Mouse (Mus musculus) hematopoietic stem cell, adult 5-6 weeks (primary cell): ENCODE measurements around the gene Gm3159. TPM values are rescaled to one million over a fixed set of nuclear protein-coding genes. Genes with fewer than 3 reads are reported as not detected.
"Not testable (repeated sequence)": the region's sequence is repeated elsewhere in the genome, so short reads cannot be mapped to it uniquely, and the experiment has no call there.

Experiments used
- ATAC-seq, 2 experiments: fragments of 125-278 bp in 1 of 2; replicated peaks in 1 of 2; 2 replicates each; pipeline ENCODE4 v1.8.0; 2016 to 2017; ENCODE audit warnings: inconsistent platforms in 2 of 2, mild to moderate bottlenecking in 2 of 2, moderate number of reproducible peaks in 2 of 2, low read depth in 1 of 2, moderate TSS enrichment in 1 of 2; ENCODE audit not compliant: low FRiP score in 2 of 2, poor library complexity in 2 of 2, severe bottlenecking in 2 of 2, insufficient read depth in 1 of 2, low TSS enrichment in 1 of 2
- total RNA-seq: library from RNA; stranded (forward); fragments of 172-1452, 232-1000 nt; gene quantifications from 2 replicates; pipeline ENCODE4 v1.2.3, GENCODE M21; 2017

Gene Gm3159
- not detected in 2 replicates for total RNA-seq

DNA sequence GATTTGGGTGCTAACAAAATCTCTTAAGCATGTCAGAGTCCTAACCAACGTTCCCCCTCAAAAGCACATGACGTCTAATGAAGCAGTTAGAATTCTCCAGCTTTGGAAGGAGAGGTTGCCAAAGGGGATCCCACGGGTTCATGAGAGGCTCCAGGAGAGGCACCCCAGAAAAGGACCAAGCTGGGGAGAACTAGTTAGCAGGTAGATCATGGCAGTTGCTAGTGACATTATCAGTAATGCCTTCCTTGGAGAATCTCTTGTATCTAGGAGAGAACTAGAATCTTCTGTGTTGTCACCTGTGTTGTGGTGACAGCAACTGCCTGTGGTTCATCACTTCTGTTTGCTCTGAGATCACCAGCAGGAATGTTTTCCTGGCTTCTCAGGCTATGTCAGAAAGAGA is at the start of gene Gm3159:
TSS of gene Gm3159 (plus strand) at position 301 of the 400 bp plus-strand sequence.
- ATAC-seq: not testable (repeated sequence)

DNA sequence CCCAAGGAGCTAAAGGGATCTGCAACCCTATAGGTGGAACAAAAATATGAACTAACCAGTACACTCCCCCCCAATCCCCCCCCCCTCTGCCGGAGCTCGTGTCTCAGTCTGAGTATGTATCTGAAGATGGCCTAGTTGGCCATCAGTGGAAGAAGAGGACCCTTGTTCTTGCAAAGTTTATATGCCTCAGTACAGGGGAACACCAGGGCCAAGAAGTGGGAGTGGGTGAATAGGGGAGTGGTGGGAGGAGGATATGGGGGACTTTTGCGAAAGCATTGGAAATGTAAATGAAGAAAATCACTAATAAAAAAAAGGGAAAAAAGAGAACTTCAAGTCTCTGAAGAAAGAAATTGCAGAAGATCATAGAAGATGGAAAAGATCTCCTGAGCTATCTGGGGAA is 28.3 kb upstream of the Gm3159 start:
- not testable (repeated sequence) for ATAC-seq

GRCm38 (mm10) chr14:4369691-4370090 is 27.6 kb upstream of the Gm3159 start:
- ATAC-seq: not testable (repeated sequence)

GRCm38 (mm10) chr14:4377871-4378270 is 19.5 kb upstream of the Gm3159 start:
- not testable (repeated sequence) for ATAC-seq

- not testable (repeated sequence) for ATAC-seq
Measured at GRCm38 (mm10) chr14:4385606-4386005, 11.7 kb upstream of the Gm3159 start.

DNA sequence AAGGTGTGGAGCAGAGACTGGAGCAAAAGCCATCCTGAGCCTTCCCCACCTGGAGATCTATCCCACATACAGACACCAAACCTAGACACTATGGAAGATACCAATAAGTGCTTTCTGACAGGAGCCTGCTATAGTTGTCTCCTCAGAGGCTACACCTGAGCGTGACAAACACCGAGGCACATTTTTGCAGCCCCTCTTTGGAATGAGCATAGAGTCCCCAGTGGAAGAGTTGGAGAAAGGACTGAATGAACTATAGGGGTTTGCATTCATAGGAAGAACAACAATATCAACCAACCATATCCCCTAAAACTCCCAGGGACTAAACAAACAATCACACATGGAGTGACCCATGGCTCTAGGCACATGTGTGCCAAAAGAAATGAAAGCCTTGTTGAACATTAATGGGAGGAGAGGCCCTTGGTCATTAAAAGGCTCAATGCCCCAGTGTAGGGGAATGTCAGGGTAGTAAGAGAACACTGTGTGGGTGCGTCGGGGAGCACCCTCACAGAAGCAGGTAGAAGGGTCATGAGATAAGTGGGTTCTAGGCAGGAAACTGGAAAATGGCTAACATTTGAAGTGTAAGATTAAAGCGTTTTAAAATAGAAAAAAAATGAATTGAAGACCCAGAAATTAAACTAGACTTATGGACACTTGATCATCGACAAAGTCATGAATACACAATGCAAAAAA is 4.3 kb upstream of the Gm3159 start:
- not testable (repeated sequence) for ATAC-seq

DNA sequence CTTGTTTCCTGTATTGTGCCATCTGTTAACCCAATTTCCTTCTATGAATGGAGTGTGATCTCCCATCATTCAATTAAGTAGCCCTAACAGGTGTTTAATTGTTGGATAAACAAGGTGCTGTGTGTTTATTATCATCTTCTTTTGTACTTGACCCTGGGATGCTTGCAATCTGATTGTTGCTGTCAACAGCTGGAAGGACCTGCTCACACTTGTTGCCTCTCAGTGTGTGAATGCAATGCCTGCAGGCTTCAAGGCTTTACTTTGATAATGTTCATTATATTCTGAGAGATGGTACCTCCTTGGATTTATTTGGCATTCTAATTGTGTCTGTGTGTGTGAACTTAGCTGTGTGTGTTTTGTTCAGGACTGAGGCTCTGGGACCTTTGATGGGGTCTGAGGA is 1.3 kb downstream of the Gm3159 start:
- ATAC-seq: not testable (repeated sequence)

DNA sequence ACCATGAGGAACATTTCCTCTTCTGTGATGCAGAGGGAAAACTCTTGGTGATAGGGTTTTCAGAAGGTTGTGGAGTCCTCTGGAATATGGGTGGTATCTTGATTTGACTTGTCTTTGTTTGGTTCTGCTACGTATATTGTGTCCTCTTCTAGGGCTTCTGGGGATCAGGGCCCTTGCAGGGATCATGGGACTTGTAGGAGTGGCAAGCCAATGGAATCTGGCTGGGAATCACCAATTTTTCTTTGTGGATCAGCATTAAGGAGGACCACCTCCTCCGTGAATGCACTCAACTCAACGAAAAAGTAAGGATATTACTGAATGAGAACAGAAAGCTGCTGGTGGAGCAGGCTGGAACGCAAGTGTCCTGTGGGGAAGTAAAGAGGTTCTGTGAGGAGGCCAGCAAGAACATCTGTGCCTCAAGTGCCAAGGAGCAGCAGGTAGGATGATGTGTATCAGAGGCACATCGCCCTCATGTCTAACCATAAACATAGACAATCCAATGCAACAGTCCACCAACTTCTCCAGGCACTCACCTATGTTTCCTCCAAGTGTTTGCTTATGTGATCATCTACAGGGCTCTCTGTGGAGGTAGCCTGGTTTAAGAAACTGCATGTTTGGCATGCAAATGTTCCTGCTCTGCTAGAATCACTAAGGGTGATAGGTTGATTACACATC is 2.9 kb downstream of the Gm3159 start:
- ATAC-seq: not testable (repeated sequence)

- not testable (repeated sequence) for ATAC-seq
Measured at GRCm38 (mm10) chr14:4401245-4401644, 3.9 kb downstream of the Gm3159 start.

DNA sequence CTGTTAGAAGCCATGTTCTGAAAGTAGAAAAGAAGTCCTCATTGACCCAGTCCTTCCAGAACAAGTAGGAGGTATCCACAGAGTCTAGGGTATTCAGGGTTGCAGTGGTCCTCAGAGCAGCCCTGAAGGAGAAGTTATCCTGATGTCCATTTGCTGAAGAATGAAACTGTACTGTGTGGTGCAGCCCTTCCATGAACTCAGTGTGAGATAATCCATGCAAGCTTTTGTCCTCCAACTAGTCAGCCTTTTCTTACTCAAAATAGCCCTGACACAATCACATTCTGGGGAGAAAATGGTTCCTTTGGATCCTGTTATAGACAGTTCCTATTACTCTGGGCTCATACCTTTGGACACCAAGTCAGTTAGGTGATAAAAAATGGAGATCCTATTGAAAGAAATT is 6.5 kb downstream of the Gm3159 start:
- ATAC-seq: not testable (repeated sequence)

DNA sequence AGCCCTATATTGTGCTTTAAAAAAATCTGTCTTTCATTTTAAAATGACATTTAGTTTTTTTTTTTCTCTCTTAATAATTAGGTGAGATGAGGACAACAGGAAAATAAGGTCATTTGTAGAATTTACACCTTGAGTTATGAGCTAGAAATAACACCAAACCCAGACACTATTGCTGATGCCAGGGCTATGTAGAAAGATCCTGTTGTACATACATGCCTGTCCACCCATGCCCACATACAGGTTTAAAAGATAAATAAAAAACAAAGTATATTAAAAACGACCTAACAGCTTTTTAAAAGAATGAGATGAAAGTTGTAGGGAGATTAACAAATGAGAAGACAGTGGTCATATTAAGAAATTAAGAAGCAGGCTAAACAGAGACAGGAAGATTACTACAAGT is 12.6 kb downstream of the Gm3159 start:
- not testable (repeated sequence) for ATAC-seq

DNA sequence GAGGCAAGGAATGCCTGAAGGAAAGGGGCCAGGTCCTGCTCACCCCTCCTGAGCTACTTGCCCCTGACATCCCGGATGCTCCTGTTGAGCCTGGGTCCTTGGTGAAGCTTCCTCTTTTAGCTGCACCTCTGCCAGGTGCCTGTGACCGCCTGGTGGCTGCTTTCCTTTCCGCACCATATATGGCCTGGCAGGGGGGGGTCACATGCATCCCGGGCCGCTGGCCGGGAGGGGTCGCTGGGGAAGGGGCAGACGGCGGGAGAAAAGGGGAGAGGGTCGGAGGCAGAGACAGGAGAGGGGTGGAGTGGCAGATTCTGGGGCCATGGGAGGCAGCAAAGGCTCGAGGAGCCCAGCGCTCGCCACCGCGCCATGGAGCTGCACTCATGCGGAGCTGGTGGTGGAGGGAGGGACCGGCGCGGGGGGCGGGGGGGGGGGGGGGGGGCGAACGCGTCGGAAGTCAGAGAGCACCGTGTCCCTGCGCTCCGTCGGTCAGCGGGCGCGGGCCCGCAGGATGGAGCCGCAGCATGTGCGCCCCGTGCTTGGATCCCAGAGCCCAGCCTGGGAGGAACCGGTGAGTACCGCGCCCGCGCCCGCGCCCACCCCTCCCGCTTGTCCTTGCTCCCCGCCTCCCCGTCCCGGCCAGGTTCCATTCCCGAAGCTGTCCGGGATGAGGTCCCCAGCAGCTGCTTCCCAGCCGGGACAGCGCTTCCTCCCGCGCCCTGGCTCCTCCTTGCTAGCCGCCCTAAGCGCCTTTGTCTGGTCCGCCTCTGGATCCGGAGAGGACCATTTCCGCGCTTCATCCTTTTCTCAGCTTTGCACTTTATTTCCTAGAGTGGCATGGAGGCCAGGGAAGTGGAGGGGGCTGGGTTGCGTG is 17.9 kb downstream of the Gm3159 start, which contains the start of gene Gm3164:
TSS of gene Gm3164 (plus strand) at position 484 of the 871 bp plus-strand sequence.
- not testable (repeated sequence) for ATAC-seq

- ATAC-seq: not testable (repeated sequence)
Measured at GRCm38 (mm10) chr14:4430692-4431091, 33.4 kb downstream of the Gm3159 start, which contains the start of gene Gm3173. Gene Gm3173 (plus strand): TSS chr14:4430992.

Other genes with a start within 250 kb of the Gm3159 start
- not detected in 2 replicates for gene Gm3127, start 232.5 kb upstream of the Gm3159 start, total RNA-seq
- 0.25 and 1.6 TPM in 2 replicates for gene Gm2974, start 214.9 kb upstream of the Gm3159 start, total RNA-seq
- gene Gm3138, start 147.9 kb upstream of the Gm3159 start, total RNA-seq: not detected in 2 replicates
- gene Gm3149, start 80.2 kb upstream of the Gm3159 start, total RNA-seq: not detected in 2 replicates
- not detected in 2 replicates for gene 2610042L04Rik, start 62.8 kb upstream of the Gm3159 start, total RNA-seq
- gene Gm3164, start 17.9 kb downstream of the Gm3159 start, total RNA-seq: not detected in 2 replicates
- not detected in 2 replicates for gene Gm3173, start 33.5 kb downstream of the Gm3159 start, total RNA-seq
- not detected in 2 replicates for gene Gm3182, start 84.2 kb downstream of the Gm3159 start, total RNA-seq
- not detected in 2 replicates for gene Gm3047, start 157.9 kb downstream of the Gm3159 start, total RNA-seq
- not detected in 2 replicates for gene Gm8159, start 234.8 kb downstream of the Gm3159 start, total RNA-seq